Comparison of ENCODE assay signal across 7 mouse cellular contexts in the genomic region with DNA sequence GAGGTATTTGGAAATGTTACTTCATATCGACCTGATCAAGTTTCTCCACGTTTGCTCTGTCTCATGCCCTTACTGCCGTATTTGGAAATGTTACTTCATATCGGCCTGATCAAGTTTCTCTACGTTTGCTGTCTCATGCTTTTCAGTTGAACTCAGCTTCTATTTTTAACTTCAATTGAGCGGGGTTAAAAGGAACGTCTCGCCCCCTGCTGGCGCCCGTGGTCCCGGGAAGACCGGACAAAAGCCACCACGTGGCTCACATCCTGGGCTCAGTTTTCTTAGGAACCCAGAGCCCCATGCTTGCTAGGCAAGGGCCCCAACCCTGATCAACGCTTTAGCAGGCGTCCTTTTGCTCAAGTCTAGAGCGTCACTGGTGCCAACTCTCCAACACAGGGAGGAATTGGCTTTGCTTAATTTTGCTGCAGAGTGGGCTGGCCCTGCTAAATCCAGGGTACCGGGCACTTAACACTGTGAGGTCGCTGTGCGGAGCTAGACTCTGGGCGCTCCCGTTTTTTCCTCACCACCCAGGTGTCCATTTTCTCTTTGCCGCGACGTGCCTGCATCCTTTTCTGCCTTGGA. TPM values are rescaled to one million over a fixed set of nuclear protein-coding genes. Genes with fewer than 3 reads are reported as not detected.
DNase-seq lines count a peak whose midpoint lies in the region; ATAC-seq lines count a peak whose summit lies in the region.

No protein-coding gene starts in this region.

- H3K36me3 ChIP-seq in intestine, embryonic 15.5 days = no peaks in the 10 kb centered on the region
- no peaks in the 10 kb centered on the region for H3K36me3 ChIP-seq in midbrain, embryonic 10.5 days

- under 1% methylated on average over 24 of the region's 24 CpGs for WGBS in intestine, embryonic 15.5 days
- WGBS in midbrain, embryonic 10.5 days = under 1% methylated on average over 24 of the region's 24 CpGs

- peak; percentile 82 for ATAC-seq in intestine, embryonic 15.5 days

- peak overlapping the region; percentile 88 for H3K4me2 ChIP-seq in intestine, embryonic 15.5 days (replicated peaks)

- H3K4me1 ChIP-seq in intestine, embryonic 15.5 days (replicated peaks) = no peaks in the 10 kb centered on the region
- H3K4me1 ChIP-seq in midbrain, embryonic 10.5 days = peaks cover 8% of the 10 kb centered on the region

- no peaks in the 10 kb centered on the region for H3K27me3 ChIP-seq in intestine, embryonic 15.5 days (replicated peaks)
- H3K27me3 ChIP-seq in midbrain, embryonic 10.5 days (ENCODE audit: low read depth, poor library complexity, severe bottlenecking) = no peaks in the 10 kb centered on the region

- peak overlapping the region; percentile 46 for H3K4me3 ChIP-seq in intestine, embryonic 15.5 days (replicated peaks)
- H3K4me3 ChIP-seq in midbrain, embryonic 10.5 days = peak overlapping the region; percentile 63

- peak overlapping the region; percentile 61 for H3K9ac ChIP-seq in intestine, embryonic 15.5 days

- DNase-seq in adrenal gland, adult 2 months = peak; percentile 92
- peak; percentile 85 for DNase-seq in embryo, embryonic 11.5 days (ENCODE audit: low read depth, low spot score)
- peak; percentile 82 for DNase-seq in gastrocnemius, postnatal 36 days
- peak; percentile 65 to 78 for DNase-seq in left cerebral cortex, postnatal 25 days (ENCODE audit: low spot score in 2 of 2)
- peak; percentile 88 for DNase-seq in midbrain, embryonic 10.5 days (ENCODE audit: low spot score)
- peak; percentile 80 for DNase-seq in right cerebral cortex, postnatal 4 days

- no peaks in the 10 kb centered on the region for H3K9me3 ChIP-seq in intestine, embryonic 15.5 days
- no peaks in the 10 kb centered on the region for H3K9me3 ChIP-seq in midbrain, embryonic 10.5 days (replicated peaks)

- intact Hi-C loops in gastrocnemius, postnatal 36 days (cut with DNase I) = loop anchor here (2.0 kb wide), 1 partner anchor 41 kb away; the partner anchor contains the start of gene Wee1
- intact Hi-C loops in left cerebral cortex, postnatal 25 days (cut with DNase I) = loop anchor here (10.0 kb wide), 2 partner anchors 261 to 471 kb away; no protein-coding TSS in a partner anchor

- H3K27ac ChIP-seq in intestine, embryonic 15.5 days = peak overlapping the region; percentile 97
- H3K27ac ChIP-seq in midbrain, embryonic 10.5 days (replicated peaks) = peak overlapping the region; percentile 93

RNA-seq across cellular contexts. Expression of gene Wee1, which starts 42.3 kb away (rescaled TPM):
- total RNA-seq in adrenal gland, adult 2 months (2021) = 1 to 10 TPM; 5.4 to 8.6 TPM
- polyA plus RNA-seq in adrenal gland, adult 2 months (2012; rRNA removed) = 5.9 and 8.2 TPM in 2 replicates
- 1 to 10 TPM; 2.2 to 2.8 TPM for total RNA-seq in gastrocnemius, postnatal 36 days (2021)
- 26.3 and 31.1 TPM in 2 replicates for polyA plus RNA-seq in intestine, embryonic 15.5 days (2015; fragmentation: Nextera tagmentation; extraction: Ambion mirVana)
- 10 to 100 TPM; 25.1 to 26.4 TPM for total RNA-seq in left cerebral cortex, postnatal 25 days (2021)
- polyA plus RNA-seq in midbrain, embryonic 10.5 days (2016; fragmentation: Nextera tagmentation; extraction: Ambion mirVana) = 28.7 and 28.9 TPM in 2 replicates

RNA-seq across cellular contexts. Expression of gene Swap70, which starts 57.3 kb away (rescaled TPM):
- total RNA-seq in adrenal gland, adult 2 months (2021) = 10 to 100 TPM; 12.6 to 23.2 TPM
- polyA plus RNA-seq in adrenal gland, adult 2 months (2012; rRNA removed) = 10.7 and 13.0 TPM in 2 replicates
- 1 to 10 TPM; 4.9 to 6.8 TPM for total RNA-seq in gastrocnemius, postnatal 36 days (2021)
- polyA plus RNA-seq in intestine, embryonic 15.5 days (2015; fragmentation: Nextera tagmentation; extraction: Ambion mirVana) = 29.9 and 30.7 TPM in 2 replicates
- total RNA-seq in left cerebral cortex, postnatal 25 days (2021) = 10 to 100 TPM; 11.0 to 13.0 TPM
- 25.3 and 26.0 TPM in 2 replicates for polyA plus RNA-seq in midbrain, embryonic 10.5 days (2016; fragmentation: Nextera tagmentation; extraction: Ambion mirVana)

Comparison
In these comparisons a context has a peak if more than half of its experiments do, and no peak if none do; other contexts are left out.
1. Peak in every context shown above with its lines: DNase-seq, ATAC-seq, H3K4me3 ChIP-seq and H3K27ac ChIP-seq.